Mouse (Mus musculus) hindbrain, embryonic 14.5 days (tissue): ENCODE measurements around the gene Depdc5. TPM values are rescaled to one million over a fixed set of nuclear protein-coding genes. Genes with fewer than 3 reads are reported as not detected.
"Not testable (repeated sequence)": the region's sequence is repeated elsewhere in the genome, so short reads cannot be mapped to it uniquely, and the experiment has no call there.

Experiments
- ATAC-seq: fragments of 200-750 bp; cut with Nextera tagmentation; 2 replicates; pipeline ENCODE4 v1.8.0; 2017; ENCODE audit warnings: moderate number of reproducible peaks, mild to moderate bottlenecking, moderate TSS enrichment, moderate library complexity; ENCODE audit not compliant: low FRiP score
- DNase-seq: peaks from one replicate; pipeline ENCODE4 v3.0.0-alpha.2; 2015; ENCODE audit warnings: low spot score
- H3K27ac ChIP-seq: fragments of 300-500 bp; sonication (generic); 2 replicates; pipeline ENCODE4 v1.5.1; 2014; ENCODE audit warnings: mild to moderate bottlenecking, moderate library complexity
- H3K27me3 ChIP-seq: fragments of 300-500 bp; sonication (generic); 2 replicates; pipeline ENCODE4 v1.6.1; 2014; ENCODE audit warnings: mild to moderate bottlenecking, low read length, mixed read lengths; ENCODE audit not compliant: control insufficient read depth, insufficient read depth
- H3K36me3 ChIP-seq: fragments of 300-500 bp; sonication (generic); replicated peaks from 2 replicates; pipeline ENCODE4 v1.6.1; 2014; ENCODE audit not compliant: control insufficient read depth, insufficient read depth
- H3K4me1 ChIP-seq: fragments of 300-500 bp; sonication (generic); replicated peaks from 2 replicates; pipeline ENCODE4 v1.6.1; 2014; ENCODE audit warnings: antibody characterized with exemption, low read length, mixed read lengths; ENCODE audit not compliant: control insufficient read depth, insufficient read depth
- H3K4me2 ChIP-seq: fragments of 300-500 bp; sonication (generic); replicated peaks from 2 replicates; pipeline ENCODE4 v1.6.1; 2014; ENCODE audit warnings: mild to moderate bottlenecking, moderate library complexity
- H3K4me3 ChIP-seq: fragments of 300-500 bp; sonication (generic); replicated peaks from 2 replicates; pipeline ENCODE4 v1.5.1; 2014; ENCODE audit warnings: mild to moderate bottlenecking, low read length
- H3K9ac ChIP-seq: fragments of 300-500 bp; sonication (generic); 2 replicates; pipeline ENCODE4 v1.6.1; 2014
- H3K9me3 ChIP-seq: fragments of 300-500 bp; sonication (generic); 2 replicates; pipeline ENCODE4 v1.6.1; 2016; ENCODE audit warnings: low read length; ENCODE audit not compliant: control insufficient read depth
- WGBS: fragments of 180-500 bp; shearing (Covaris S2); extraction: QIAGEN DNeasy Blood & Tissue Kit; methylation state at CpG from one replicate; pipeline ENCODE4 v1.1.7; 2014; 5-methylcytosine and 5-hydroxymethylcytosine counted together
- polyA plus RNA-seq: library from polyadenylated mRNA; unstranded; fragments of >200 nt; fragmentation: Nextera tagmentation; extraction: Ambion mirVana; gene quantifications from 2 replicates; pipeline ENCODE4 v1.2.1, GENCODE M21; 2014

The Depdc5 gene
- polyA plus RNA-seq, 1 experiment from 2014 or later, result 27.7 TPM

DNA sequence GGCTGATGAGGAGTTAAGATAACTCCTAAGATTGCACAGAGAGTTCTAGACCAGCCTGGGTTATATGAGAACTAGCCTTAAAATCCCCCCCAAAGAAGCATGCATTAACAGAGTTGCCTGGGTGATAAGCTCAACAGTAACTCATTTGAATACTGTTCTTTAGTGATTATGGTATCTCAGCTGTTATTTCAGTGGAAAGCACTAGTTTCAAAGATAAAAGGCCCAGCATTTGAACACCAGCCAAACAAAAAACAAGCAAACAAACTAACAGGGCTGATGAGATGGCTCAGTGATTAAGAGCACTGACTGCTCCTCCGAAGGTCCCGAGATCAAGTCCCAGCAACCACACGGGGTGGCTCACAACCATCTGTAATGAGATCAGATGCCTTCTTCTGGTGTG lies 14.3 kb upstream of the Depdc5 start:
- Histone ChIP-seq H3K4me3 (no peak overlapping the region), H3K9me3 (no peaks in the 10 kb centered on the region), H3K4me2 (no peak overlapping the region), H3K27ac (no peak overlapping the region), H3K36me3 (peaks cover 20% of the 10 kb centered on the region; the same call in 1 of the 2 replicates), H3K27me3 (no peaks in the 10 kb centered on the region), H3K4me1 (peaks cover 26% of the 10 kb centered on the region), H3K9ac (no peak overlapping the region)
- ATAC-seq (no peak), DNase-seq (no peak)
- WGBS, result 98% methylated on average over 3 of the region's 3 CpGs

- H3K9me3 ChIP-seq, DNase-seq, H3K27me3 ChIP-seq, H3K27ac ChIP-seq, H3K4me3 ChIP-seq, H3K9ac ChIP-seq, H3K4me2 ChIP-seq, ATAC-seq: not testable (repeated sequence)
- WGBS, result 100% methylated on average over 3 of the region's 3 CpGs
- Histone ChIP-seq H3K36me3 (peaks cover 16% of the 10 kb centered on the region; the same call in 1 of the 2 replicates), H3K4me1 (peaks cover 26% of the 10 kb centered on the region)
Observed at GRCm38 (mm10) chr5:32849580-32849979, 13.9 kb upstream of the Depdc5 start.

DNA sequence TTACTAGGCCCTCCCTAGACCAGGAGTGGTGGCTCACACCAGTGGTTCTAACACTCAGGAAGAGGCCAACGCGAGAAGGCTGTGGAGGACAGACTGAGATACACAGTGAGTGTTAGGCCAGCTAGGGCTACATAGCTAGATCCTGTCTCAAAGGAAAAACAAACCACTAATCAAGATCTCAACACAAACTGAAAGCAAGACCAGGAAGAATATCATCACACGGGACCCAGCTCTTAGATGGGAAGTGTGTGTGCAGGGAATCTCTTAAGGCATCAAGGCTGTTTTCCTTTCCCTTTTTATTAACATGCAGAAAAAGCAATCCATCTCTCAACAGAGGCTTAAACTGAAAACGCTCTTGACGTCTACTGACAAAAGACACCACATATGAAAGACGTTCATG lies 11.5 kb upstream of the Depdc5 start:
- H3K4me1 ChIP-seq, result peaks cover 26% of the 10 kb centered on the region
- DNase-seq (no peak), ATAC-seq (no peak)
- no peak overlapping the region for H3K27ac ChIP-seq
- H3K9ac ChIP-seq, result no peak overlapping the region; the same call in 1 of the 2 replicates
- no peaks in the 10 kb centered on the region for H3K27me3 ChIP-seq
- H3K4me2 ChIP-seq, result peak overlapping the region; percentile 73
- peaks cover 2% of the 10 kb centered on the region; the same call in 1 of the 2 replicates for H3K36me3 ChIP-seq
- no peaks in the 10 kb centered on the region for H3K9me3 ChIP-seq
- WGBS, result 65% methylated on average over 6 of the region's 6 CpGs
- no peak overlapping the region for H3K4me3 ChIP-seq

DNA sequence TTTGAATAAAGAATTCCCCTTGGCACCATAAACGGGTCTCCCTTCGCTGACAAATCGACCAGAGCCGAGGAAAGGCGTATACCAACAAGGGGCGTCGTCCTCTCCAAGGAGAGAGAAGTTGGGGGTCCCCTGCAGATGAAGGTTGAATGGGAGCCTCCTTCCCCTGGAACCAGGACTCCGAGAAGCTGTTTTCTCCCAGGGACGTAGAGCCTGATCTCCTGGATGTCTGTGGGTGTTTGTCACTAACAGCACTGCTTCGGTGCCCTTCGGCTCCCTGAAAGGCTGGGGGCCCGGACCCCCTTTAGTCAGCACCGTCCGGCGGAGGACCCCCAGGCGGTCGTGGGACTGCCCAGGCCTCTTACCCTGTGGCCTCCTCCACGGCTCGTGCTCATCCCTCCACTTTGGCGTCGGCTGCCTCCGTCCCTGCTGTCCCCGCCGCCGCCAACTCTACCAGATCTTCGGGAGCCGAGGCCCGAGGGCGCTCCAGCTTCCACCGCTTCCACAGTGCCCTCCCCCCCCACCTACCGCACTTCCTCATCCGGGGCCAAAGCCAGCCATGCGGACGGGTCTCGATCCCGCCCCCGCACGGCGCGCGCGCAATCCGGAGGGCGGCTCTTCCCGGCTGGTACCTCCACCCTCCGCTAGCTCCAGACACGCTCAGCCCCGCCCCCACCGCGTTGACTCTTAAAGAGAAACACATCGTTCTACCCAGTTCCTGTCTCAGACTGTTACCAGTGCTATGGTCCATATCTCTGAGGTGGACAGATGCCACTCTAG lies 9.6 kb upstream of the Depdc5 start, which contains the start of gene Prr14l:
Gene Prr14l, minus strand, starts transcription at position 526 of the 777 bp plus-strand sequence.
- DNase-seq, result peak; percentile 99
- Histone ChIP-seq H3K4me2 (peak within 1 kb of the TSS; percentile 73), H3K27ac (peak within 1 kb of the TSS; percentile 82), H3K4me1 (peaks cover 26% of the 10 kb centered on the region), H3K4me3 (peak within 1 kb of the TSS; percentile 96), H3K27me3 (no peaks in the 10 kb centered on the region), H3K9me3 (no peaks in the 10 kb centered on the region), H3K36me3 (no peaks in the 10 kb centered on the region), H3K9ac (peak within 1 kb of the TSS; percentile 98)
- WGBS, result under 1% methylated on average over 51 of the region's 51 CpGs
- ATAC-seq, result peak; percentile 98

DNA sequence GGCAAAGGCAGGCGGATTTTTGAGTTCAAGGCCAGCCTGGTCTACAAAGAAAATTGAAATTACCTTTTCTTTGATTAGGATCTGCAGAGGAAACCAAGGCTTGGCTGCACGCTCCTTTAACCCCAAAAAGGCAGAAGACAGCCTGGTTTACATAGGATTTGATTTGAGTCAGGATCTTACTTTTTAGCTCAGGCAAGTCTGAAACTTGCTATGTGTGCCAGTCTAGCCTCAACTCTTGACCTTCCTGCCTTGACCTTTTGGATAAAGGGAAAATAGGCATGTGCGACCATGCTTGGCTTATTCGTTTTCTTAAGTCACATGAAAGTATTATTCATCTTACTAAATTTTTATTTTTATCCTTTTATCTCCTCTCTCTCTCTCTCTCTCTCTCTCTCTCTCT lies 8.7 kb upstream of the Depdc5 start:
- ATAC-seq, result no peak
- WGBS, result 92% methylated on average over 4 of the region's 4 CpGs
- H3K4me1 ChIP-seq, result peaks cover 26% of the 10 kb centered on the region
- H3K27me3 ChIP-seq, result no peaks in the 10 kb centered on the region
- no peak overlapping the region for H3K4me2 ChIP-seq
- H3K9ac ChIP-seq, result no peak overlapping the region
- H3K27ac ChIP-seq, result peak overlapping the region; percentile 63; the same call in 1 of the 2 replicates
- no peaks in the 10 kb centered on the region for H3K36me3 ChIP-seq
- H3K9me3 ChIP-seq, result no peaks in the 10 kb centered on the region
- H3K4me3 ChIP-seq, result no peak overlapping the region
- DNase-seq, result no peak

GRCm38 (mm10) chr5:32855274-32855673 lies 8.2 kb upstream of the Depdc5 start:
- not testable (repeated sequence) for H3K4me3 ChIP-seq, H3K36me3 ChIP-seq, H3K9me3 ChIP-seq, ATAC-seq, H3K27ac ChIP-seq, DNase-seq, H3K27me3 ChIP-seq, H3K9ac ChIP-seq, H3K4me2 ChIP-seq
- H3K4me1 ChIP-seq, result peaks cover 26% of the 10 kb centered on the region
- 98% methylated on average over 2 of the region's 3 CpGs for WGBS

GRCm38 (mm10) chr5:32857781-32858220 lies 5.7 kb upstream of the Depdc5 start:
- ATAC-seq, result no peak
- Histone ChIP-seq H3K4me3 (peak overlapping the region; percentile 49), H3K9ac (peak overlapping the region; percentile 64), H3K36me3 (no peaks in the 10 kb centered on the region), H3K9me3 (no peaks in the 10 kb centered on the region), H3K27me3 (no peaks in the 10 kb centered on the region), H3K4me1 (peaks cover 7% of the 10 kb centered on the region), H3K27ac (peak overlapping the region; percentile 72), H3K4me2 (peak overlapping the region; percentile 64)
- DNase-seq, result peak; percentile 68
- WGBS, result 2% methylated on average over 6 of the region's 6 CpGs

DNA sequence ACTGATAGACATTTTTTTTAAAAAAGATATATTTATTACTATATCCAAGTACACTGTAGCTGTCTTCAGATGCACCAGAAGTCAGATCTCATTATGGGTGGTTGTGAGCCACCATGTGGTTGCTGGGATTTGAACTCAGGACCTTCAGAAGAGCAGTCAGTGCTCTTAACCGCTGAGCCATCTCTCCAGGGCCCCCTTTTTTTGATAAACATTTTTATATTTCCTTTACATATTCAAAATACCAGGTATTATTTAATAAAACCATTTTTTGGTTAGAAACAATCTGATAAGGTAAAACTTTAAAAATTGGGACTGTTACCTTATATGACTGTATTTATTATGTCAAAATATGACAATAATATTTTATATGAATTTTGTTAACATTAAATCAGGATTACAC lies 2.4 kb upstream of the Depdc5 start:
- Histone ChIP-seq H3K4me2 (no peak overlapping the region), H3K4me1 (no peaks in the 10 kb centered on the region), H3K27me3 (no peaks in the 10 kb centered on the region), H3K36me3 (no peaks in the 10 kb centered on the region; the same call in 1 of the 2 replicates), H3K9ac (no peak overlapping the region), H3K27ac (no peak overlapping the region), H3K4me3 (no peak overlapping the region), H3K9me3 (no peaks in the 10 kb centered on the region)
- DNase-seq (no peak), ATAC-seq (no peak)
- WGBS, result 79% methylated on average over 1 of the region's 1 CpGs

DNA sequence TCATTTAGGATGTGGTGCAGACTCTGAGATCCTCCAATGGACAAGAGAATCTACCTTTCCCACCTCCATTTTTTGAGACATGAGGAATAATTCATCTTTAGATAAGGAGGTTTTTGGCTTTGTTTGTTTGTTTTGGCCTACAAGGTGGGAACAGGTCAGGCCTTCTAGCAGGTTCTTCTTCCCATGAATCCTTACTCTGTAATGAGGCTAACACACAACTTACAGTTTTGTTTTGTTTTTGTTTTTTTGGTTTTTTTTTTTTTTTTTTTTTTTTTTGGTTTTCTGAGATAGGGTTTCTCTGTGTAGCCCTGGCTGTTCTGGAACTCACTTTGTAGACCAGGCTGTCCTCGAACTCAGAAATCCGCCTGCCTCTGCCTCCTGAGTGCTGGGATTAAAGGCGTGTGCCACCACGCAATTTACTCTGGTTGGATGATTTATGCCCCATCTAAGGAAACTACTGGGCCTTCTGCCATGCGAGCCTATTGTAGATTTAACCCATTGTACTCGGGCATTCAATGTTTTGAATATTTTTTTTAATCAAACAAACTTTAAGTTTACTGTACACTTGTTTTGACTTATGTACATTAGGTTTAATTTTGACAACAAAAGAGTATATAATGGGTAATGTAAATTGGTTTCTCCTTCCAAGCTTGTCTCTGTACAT lies 900 bp upstream of the Depdc5 start:
- Histone ChIP-seq H3K36me3 (peaks cover 7% of the 10 kb centered on the region), H3K27ac (no peak overlapping the region), H3K9ac (no peak overlapping the region), H3K27me3 (no peaks in the 10 kb centered on the region), H3K4me1 (no peaks in the 10 kb centered on the region), H3K4me2 (peak overlapping the region; percentile 59), H3K4me3 (no peak overlapping the region; the same call in 1 of the 2 replicates), H3K9me3 (no peaks in the 10 kb centered on the region)
- DNase-seq (no peak), ATAC-seq (no peak)
- 71% methylated on average over 6 of the region's 6 CpGs for WGBS
